Mouse (Mus musculus) liver, embryonic 14.5 days (tissue): ENCODE measurements around the gene Shisa8.

Experiments used
- CTCF ChIP-seq: IDR thresholded peaks from 2 replicates; pipeline ENCODE4 v1.5.1; 2016; ENCODE audit warnings: antibody characterized with exemption, low read depth, control low read depth
- EP300 ChIP-seq: IDR thresholded peaks from 2 replicates; pipeline ENCODE4 v1.6.1; 2016; ENCODE audit warnings: antibody characterized with exemption, low read depth

DNA sequence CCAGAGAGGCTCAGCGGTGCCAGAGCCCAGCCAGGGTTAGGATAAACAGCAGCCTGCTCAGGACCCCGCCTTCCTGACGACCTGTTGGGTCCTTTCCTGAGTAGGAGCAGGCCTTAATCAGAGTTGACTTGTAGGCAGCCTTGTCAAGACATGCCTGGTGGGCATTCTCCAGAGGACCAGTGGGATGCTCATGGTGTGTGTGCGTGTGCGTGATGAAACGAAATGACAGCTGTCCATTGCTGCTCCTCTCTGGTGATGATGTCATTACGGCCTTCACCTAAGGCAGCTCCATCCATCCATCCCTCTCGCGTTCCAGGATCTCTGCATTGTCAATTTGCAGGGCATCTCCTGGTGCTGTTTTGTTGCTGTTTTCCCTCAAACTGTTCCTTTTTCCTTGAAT is 53.1 kb downstream of the Shisa8 start:
- TF ChIP-seq CTCF = no peak
- no peak for TF ChIP-seq EP300
